Mouse (Mus musculus) stomach, postnatal 0 days (tissue): ENCODE measurements around the gene Ppp2r2c.

Experiments used
- CTCF ChIP-seq: IDR thresholded peaks from 2 replicates; pipeline ENCODE4 v1.5.1; 2016; ENCODE audit warnings: antibody characterized with exemption, low read depth, mild to moderate bottlenecking, moderate library complexity
- EP300 ChIP-seq: optimal IDR thresholded peaks from 2 replicates; pipeline ENCODE3; 2016; ENCODE audit warnings: antibody characterized with exemption

DNA sequence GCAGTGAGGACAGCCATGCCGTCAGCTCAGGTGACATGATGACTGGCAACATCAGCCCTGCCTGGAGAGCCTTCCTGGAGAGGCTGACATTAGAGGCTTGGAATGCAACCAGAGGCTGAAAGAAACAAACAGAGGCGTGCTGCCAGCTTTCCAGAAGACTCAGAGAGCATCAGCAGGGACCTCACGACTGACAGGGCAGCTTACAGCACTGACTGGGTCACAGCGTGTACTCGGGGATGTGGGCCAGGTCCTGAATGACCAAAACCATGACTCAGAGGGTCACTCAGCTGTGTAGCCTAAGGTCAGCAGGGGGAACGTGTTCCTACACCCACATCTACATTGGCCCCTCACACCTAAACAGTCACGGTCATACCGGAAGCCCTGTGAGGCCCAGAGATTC lies 110.7 kb downstream of the Ppp2r2c start:
- TF ChIP-seq CTCF (no peak), EP300 (no peak)
